Mouse (Mus musculus) heart, postnatal 0 days (tissue): ENCODE measurements at regions not wholly inside any gene's neighbourhood (a gene's known extent, or its start where the extent isn't known, plus 50 kb on each side); places are given as distances from the start of the nearest gene placed in this dataset.

Source experiments
- CTCF ChIP-seq: IDR thresholded peaks from 2 replicates; pipeline ENCODE4 v1.5.1; 2016; ENCODE audit warnings: antibody characterized with exemption, control low read depth, low read depth
- EP300 ChIP-seq: IDR thresholded peaks from 2 replicates; pipeline ENCODE4 v1.6.1; 2016; ENCODE audit warnings: antibody characterized with exemption, low read depth

DNA sequence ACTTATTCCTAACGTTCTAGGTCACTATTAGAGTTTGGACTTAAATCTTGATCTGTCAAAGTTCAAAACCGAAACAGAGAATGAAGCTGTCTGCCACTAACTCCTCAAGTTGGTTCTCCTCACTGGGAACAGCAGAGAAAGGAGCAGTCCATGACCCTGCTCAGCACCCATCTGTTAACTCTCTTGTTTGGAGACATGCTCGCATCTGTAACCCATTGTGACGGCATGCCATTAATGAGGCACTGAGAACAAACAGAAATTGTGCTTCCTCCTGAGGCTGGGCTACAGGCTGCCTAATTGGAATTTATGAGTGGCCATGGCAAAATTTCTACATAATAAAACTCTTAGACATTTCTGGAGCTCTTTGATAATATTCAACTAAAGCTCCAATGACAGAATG lies 286.4 kb downstream of the Cdh11 start:
- TF ChIP-seq CTCF: no peak
- TF ChIP-seq EP300: no peak
